Mouse (Mus musculus) frontal cortex, adult 2 months (tissue): Measurements from ENCODE around the gene Pidd1. TPM values are rescaled to one million over a fixed set of nuclear protein-coding genes. Genes with fewer than 3 reads are reported as not detected.

Source experiments
- DNase-seq, 2 experiments: peaks; one replicate each; pipeline ENCODE4 v3.0.0; 2022; ENCODE audit warnings: low spot score in 1 of 2; ENCODE audit errors: extremely low spot score in 1 of 2
- polyA plus RNA-seq: library from polyadenylated mRNA; depleted of rRNA; stranded (reverse); fragments of >200 nt; gene quantifications from 2 replicates; pipeline ENCODE4 v1.2.3, GENCODE M21; 2012; rRNA removed

The Pidd1 gene
- polyA plus RNA-seq, result 3.3 and 3.5 TPM in 2 replicates

DNA sequence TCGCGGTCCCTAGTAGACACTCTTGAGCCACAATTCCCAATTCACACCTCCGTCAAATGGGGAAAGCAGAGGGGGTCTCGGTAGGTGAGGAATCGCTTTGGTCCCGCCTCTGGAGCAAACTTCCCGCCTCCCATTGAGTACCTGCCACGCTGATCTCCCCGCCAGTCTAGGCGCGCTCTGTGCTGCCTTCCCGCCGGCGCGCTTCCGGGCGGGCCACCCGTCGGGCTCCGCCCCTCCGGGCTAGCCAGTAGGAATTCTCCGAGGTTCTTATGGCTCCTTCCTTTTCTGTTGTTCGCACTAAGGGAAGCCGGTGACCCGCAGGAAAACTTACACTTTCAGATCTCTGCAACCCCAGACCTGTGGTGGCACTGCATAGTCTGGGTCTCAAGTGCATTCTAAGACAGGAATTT, at the start of gene Pidd1:
TSS of gene Pidd1 (minus strand) at position 198 of the 410 bp plus-strand sequence.
- no peak for DNase-seq

DNA sequence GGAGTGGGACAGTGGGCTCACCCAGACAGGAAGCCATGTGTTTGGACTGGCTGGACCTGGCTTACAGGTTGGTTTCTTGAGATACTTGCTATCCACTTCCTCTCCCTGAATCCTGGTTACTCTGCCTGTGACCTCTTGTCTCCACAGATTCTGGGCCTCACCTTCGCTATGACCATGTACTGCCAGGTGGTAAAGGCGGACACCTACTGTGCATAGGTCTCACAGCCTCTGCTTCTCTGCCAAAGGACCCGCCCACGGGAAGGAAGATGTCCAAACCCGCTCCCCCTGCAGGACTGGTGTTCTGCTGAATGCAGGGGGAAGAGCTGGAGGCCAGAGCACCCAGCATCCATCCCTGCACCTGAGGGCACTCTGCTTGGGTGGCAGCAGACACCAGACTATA, 48.9 kb upstream of the Pidd1 start:
- no peak for DNase-seq

DNA sequence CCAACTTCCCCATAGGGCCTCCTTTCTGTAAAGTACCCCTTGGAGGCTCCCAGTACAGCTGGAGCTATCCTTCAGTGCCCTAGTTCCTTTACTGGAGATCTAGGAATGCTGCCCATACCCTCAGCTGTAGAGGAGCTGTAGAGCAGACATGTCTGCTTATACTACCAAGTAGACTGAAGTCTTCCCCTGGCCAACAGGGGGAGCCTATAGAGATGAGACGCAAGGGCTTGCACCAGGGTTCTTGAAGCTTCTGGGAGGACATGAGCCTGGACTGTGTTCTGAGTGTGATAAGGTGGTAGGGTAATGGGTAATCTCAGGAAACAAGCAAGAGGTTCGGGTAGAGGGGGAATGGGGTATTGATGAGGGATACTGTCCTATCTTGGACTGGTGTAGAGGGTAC, 47.3 kb upstream of the Pidd1 start:
- no peak for DNase-seq

DNA sequence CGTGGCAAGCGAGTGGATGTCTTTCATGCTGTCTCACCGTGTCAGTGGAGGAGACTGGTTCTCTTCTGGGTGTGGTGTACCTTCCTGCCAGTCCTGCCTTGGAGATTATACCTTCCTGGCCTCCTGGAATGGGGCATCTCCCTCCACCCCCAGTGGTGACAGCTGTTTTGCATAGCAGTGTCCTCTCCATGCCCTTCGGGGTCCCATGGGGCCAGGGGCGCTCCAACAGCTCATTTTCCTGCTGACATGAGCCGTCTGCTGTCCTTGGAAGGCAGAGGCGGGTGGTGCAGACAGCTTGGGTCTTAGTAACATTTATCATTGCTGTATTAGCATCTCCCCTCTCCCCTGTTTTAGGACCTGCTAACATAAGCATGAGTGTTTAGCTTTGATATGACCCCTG, 43.3 kb upstream of the Pidd1 start:
- no peak for DNase-seq

DNA sequence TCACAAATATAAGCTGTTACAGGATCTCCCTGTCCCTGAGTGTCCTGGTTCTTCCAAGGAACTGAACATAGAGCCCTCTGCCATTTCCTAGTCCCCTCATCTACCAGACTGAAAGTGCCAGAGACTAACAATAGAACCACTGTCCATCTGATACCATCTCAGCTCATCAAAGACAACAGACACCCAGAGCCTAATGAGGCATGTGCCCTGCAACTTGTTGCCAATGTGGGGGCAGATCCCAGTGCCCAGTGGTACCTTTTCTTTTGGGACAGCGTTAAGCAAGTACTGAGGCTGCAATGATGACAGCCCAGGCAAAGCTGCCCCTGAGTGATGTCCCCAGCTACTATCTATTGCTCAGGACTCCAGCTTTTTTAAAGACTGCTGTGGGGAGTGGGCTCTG, 42.4 kb upstream of the Pidd1 start:
- no peak for DNase-seq

DNA sequence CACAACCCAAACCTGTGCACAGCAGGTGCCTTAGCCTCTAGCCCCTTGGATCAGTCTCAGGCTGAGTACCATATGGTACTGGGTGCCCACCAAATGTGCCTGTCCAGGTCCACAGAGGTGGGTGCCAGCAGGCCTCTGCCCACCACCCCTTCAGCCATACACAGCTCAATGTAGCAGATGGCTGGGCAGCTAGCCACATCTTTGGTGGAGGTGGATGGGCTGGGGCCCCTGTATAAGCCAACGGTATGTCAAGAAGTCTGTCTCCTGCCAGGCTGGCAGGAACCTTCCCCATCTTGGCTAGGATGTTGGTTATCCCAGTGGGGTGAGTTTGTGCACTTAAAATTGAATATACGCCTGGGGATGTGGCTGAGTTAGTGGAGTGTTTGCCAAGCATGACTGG, 41.8 kb upstream of the Pidd1 start:
- no peak for DNase-seq

DNA sequence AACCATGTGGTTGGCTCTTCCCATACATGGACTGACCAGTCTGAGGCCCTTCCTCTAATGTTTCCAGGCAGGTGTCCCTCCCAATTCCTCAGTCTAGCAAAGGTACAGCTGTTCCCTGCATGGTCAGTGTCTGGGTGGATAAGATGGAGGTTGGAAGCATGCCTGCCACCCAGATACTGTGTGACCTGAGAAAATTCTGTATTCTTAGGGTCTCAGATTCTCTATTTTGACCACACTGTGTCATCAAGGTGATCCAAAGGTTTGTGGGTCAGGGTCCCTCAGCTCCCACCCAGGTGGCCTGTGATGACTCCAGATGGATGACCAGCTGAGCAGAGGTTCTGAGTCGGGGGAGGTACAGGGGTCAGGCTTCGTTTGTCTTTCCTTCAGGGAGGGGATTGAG, 41.4 kb upstream of the Pidd1 start:
- no peak for DNase-seq

DNA sequence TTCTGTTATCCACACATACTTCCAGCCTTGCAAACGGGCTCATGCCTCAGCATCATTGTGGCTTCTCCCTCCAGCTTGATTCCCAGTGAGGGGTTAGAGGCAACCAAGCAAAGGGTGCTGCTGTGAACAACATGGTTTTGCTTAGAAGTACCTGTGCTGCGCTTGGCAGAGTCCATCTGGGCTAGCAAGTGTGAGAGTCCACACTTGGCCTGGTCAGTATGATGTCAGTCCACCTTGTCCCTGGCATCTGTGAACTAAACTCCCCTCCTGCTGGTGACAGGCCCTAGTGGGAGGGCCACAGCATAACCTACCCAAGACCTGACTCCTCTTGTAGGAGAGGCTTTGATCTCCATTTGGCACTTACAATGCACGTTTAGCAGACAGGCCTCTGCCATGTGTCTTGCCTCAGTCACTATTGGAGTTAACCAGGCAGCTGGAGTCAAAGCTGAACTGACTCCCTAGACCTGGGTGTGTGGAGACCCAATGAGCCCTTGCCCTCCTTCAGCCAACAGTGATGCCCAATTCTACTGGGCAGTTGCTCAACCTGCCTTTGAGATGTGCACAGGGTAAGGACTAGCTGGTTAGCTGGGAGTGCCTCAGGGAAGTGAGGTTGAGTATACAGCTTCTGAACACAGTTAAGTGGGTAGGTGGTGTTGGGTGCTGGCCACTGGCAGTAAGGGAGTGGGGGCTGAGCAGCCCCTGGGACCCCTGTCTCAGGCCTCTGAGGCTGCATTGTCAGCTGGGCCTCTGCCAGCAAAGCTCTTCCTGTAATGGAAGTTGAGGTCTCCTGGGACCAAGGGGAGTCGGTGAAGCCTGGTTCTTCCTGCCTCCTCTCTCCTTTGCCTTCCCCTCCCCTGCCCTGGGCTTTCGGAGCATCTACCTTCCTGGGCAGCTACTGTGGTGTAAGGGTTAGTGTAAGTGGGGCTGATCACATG, 40.6 kb upstream of the Pidd1 start:
- no peak for DNase-seq

DNA sequence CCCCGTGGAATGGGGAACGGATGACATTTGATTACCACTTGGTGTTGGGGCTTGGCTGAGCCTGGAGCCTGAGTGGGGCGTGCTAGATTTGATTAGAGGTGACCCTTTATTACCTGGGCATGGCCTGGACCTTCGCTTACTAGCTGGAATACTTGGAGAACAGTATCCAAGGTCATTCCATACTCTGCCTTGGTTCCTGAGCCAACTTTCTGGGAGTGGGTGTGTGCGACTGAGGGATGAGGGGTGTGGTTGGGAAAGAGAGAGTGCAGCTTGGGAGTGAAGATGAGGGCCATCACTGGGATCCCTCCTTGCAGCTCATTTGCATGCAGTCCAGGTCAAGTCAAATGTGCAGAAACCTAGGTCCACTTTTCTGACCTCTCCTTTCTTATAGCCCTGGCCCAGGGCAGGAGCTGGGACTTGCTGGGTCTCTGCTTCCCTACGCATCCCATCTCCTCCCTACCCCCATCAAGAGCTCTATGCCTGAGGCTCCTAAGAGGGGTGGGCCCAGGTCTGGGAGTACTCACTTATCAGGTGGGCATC, 39.4 kb upstream of the Pidd1 start:
- DNase-seq, result no peak

DNA sequence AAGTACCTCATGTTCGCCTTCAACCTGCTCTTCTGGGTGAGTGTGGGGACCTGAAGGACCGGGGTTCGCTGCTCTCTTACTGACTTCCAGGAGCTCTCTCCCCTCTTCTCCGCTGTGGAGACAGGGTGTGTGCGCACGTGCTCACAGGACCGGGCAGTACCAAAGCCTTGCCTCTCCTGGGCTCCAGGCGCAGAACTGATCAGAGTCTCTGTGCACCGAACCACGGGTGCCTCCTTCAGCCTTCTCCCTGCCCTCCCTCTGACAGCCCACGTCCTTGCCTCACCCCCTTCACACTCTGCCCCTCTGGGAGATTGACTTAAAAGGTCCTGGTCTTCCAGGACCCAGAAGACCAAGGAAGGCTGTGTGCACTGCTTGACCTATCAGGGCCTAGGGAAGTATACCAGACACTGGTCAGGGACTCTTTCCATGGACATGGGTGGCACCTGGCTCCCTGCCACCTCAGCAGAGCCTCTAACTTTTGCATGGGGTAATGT, 38.8 kb upstream of the Pidd1 start:
- no peak for DNase-seq

DNA sequence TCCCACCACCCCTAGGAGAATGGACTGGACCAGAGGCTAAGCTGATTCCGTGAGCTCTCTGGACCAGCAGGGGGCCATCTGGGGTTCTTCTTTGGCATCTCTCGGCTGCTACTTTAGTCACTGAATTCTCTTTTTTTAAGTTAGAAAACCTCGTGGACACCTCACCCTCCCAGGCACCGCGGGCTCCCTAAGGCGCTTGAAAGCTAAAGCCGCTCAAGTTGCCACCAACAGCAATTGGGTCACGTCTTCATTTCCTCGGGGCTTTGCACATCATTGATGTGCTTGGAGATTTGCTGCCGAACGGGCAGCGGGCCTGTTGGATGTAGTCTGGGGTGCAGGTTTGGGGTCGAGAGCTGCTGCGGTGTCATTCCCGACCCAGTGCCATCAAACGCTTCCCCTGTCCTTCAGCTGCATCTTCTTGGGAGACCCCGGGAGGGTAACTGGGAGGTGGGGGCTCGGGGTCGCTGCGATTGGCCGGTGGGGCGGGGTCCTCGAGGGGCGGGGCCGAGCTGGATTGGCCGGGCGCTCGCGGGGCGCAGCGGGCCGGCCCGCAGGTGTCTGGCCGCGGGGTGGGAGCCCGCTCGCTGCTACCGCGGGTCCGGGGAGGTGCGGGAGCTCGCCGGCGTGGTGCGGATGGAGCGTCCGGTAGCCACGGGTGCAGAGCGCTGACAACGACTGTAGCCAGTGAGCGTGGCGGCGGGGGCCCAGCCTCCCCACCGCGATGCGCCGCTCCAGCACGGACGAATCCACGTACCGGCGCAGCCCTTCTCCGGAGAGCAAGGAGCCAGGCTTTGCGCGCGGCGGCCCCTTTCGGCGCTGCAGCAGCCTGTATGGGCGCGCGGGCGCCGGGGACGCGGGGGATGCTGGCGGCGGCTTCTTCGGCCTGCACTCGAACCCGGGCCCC, 37.9 kb upstream of the Pidd1 start:
- DNase-seq, result peak in 1 of 2 experiments; percentile 61

DNA sequence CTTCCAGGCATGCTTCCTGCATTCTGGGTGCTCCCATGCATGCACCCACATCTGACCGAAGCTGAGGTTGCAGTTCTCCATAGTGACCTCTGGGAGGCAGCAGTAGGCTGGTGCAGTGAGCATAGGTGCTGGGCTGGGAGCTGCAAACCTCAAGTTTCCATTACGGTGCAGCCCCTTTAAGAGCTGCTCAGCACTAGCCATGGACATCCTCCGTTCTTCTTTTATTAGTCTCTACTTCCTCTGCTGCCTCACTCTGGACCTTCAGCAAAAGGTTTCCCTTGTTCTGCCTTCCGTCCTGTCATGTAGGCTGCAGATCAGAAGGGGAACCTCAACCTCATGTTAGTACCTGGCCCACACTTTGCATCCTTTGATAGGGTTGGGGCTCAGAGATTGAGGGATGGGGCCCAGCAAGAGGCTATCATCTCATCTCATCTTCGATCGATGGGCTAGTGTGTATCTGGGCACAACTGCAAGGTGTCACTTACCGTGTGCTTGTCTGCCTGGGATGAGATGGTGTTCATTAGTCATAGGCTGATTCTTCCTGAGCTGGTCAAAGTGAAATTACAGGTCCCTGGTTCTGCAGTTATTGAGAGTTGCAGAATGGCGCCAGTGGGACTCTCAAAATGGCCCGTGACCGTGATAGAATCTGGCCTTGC, 37.1 kb upstream of the Pidd1 start:
- DNase-seq, result peak in 1 of 2 experiments; percentile 85

DNA sequence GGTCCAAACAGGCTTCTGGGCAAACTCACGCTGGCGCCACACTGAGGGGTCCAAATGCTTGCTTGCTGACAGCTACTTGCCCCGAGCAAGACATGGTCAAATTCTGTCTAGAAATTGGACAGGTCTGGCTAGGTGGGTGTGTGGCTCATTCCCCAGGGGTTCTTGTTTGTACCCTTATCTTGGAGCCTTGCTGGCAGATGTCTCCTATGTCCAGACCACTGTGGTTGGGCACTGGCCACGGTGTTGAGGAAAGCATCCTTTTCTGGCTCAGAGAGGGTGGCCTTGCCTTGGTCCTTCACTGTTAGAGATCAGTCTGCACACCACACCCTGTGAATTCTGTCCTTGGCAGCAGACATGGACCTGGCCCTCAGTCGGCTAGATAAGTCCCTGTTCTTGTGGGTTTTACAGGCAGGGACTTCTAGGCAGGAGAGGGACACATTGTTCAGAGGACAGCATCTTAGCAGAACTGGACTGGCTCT, 34.5 kb upstream of the Pidd1 start:
- DNase-seq, result no peak

DNA sequence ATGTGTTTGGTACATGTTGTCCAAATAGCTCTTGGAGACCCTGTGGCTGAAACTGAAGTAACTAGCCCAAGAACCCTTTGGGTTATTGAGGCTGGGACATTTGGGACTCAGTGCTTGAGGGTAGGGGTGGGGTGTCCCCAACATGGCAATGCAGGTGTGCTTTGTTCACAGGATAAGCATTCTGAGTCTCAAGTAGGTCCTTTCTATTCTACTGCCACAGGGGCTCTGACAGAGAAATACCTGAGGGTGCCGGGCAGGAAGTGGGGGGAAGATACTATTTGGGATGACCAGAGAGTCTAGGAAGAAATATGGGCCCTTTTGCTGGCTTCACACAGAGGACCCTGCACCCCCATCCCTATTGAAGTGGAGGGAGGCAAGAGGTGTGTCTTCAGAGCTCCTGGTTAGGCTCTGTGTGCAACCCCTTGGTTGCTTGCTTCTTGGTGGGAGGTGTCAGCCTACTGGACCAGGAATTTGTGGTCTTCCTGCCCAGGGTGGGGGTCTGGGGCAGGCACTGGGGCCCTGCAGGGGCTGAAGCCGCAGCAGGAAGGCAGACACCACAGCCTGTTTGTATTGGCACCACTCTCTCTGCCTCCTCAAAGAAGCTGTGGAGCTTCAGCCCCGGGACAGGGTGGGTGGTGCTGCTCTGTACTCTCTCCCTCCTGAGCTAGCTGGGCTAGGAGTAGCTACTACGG, 33.9 kb upstream of the Pidd1 start:
- DNase-seq, result no peak

DNA sequence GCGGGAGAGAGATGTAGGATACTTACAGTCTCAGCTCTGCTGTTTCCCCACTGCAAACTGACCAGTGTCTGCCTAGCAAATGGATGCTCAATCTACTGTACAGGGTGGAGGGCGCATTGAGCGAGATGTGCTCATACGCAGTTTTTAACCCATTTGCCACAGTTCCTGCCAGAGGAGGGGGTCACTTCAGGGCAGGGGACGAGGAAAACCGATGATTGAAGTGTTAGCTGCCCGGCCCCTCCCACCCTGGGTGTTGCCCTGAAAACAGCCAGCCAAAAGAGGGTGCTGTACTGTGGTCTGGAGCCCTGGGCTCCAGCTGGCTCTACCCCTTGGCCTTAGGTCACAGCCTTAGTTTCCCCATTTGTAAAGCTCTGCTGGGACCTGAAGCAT, 33.2 kb upstream of the Pidd1 start:
- no peak for DNase-seq

DNA sequence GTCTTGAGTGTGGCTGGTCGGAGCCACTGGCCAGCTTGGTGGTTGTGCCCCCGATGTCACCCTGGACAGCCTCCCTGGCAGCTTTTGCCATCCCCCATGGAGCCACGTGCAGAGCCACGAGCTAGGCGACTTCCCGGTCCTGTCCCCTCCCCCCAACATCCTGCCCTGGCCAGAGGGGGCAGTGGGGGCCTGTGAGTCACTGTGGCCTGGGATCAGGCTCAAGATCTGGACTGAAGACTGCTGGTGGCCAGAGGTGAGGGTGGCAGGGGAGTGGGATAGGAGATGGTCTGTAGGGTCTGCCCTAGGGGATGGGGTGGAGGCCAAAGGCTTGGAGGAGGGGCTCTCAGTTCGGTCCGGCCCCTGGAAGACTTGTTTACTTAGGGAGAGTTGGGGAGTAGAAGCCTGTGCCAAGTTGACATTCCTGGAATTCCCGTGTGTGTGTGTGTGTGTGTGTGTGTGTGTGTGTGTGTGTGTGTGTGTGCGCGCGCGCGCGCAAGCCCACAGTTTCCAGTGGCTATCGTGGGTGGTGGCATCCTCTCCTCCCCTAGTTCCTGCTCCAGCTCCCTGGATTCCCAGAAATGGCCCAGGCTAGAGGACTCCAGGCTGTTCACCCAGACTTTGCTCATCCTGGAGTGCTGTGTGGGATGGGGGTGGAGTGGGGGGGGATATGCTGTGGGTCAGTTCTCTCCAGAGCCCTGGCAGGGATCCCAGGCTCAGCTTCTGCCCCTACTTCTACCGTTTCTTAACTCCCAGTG, 32.6 kb upstream of the Pidd1 start:
- peak in 1 of 2 experiments; percentile 55 for DNase-seq

DNA sequence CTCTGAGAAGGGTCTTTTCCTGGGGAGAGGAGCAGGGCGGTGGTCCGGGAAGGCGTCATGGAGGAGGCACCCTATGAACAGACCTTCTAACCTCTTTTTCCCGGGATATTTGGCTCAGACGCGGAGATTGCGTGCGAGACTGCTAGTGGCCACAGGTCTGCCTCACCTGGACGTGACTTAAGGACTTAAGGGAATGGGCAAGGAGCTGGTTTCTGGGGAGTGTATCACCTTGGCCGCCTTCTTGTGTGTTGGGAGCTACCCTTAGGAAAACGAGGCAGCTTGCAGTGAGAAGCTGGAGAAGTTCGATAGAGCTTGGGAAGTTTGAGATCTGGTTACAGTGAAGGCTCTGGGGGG, 32.0 kb upstream of the Pidd1 start:
- no peak for DNase-seq

DNA sequence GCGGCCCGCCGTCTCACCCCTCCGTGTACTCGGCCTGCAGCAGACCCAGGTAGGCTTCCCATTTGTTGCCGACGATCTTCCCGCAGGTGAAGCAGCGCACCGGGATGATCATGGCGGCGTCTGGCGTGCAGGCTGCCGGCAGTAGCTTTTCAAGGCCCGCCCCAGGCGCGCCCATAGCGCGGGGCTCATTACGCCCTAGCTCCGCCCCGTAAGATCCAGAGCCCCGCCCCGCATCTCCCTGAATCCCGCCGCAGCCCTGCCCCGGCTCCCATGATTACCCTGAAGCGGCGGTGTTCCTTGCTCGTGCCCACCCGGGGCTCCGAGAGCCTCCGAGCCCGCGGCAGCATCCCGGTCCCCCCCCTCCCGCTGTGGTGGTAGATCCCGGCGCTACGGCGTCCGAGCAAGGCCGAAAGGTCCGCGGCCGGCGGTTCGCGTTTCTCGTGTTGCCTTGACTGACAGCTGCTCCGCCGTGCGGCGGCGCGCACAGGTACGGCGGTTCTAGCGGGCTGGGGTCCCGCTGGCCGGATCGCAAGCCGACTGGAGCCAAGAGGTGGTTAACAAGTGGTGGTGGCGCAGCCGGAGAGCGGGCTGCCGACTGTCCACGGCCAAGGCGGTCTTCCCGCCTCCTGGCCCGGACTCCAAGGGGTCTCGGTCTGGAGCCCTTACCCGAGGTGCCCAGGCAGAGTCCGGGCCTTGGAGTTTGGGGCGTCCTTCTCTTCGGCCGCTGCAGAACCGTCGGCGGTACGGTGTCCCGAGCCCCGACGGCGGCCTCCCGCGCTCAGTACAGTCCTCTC, 31.4 kb upstream of the Pidd1 start, which contains the start of the genes Polr2l and Tspan4:
TSS of gene Polr2l (minus strand) at position 122 of the 794 bp plus-strand sequence.
TSS of gene Tspan4 (plus strand) at position 230 of the 794 bp plus-strand sequence.
- peak in 1 of 2 experiments; percentile 81 for DNase-seq
